Mouse (Mus musculus) ovary, adult 10 weeks (tissue): ENCODE results near the gene Tnpo1. TPM values are rescaled to one million over a fixed set of nuclear protein-coding genes. Genes with fewer than 3 reads are reported as not detected.

ENCODE experiments used
- polyA plus RNA-seq: library from polyadenylated mRNA; stranded (reverse); fragments of 350-450 nt; fragmentation: Illumina TruSeq; extraction: RNeasy Lipid Tissue Mini Kit (QIAGEN cat#74804); gene quantifications from one replicate; pipeline ENCODE4 v1.2.3, GENCODE M21; 2014

The Tnpo1 gene
- polyA plus RNA-seq = 216 TPM

DNA sequence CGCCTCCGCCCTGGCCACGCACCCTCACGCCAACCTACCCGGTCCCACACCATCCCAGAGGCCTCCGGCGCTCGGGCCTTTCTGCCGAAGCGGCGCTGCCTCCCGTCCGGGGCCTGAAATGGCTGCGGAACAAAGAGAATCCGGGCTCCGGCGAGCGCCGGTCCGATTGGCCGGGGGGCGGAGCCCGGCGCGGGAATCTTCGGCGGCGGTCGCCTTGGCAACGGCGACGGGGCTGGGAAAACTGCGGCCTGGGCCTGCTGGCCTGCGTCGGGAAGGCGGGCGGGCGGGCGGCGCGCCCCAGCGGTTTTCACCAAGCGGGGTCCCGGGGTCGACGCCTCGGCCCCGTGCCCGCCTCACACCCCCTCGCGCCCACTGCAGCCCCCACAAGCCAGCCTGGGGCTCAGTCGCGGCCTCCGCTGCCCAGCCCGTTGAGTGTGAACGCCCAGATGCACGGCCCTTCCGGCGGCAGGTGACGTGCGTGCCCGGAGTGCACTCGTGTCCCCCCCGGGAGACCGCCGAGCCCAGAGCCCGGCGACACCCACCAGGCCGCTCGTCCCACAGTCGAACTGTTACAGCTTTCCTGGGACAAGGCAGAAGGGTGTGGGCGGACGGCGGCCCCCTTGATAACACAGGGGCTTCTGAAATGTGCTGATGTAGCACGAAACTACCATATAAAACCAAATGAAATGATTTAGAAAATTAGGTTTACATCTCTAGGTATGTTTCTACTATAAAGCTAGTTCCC is at the start of gene Tnpo1:
Tnpo1 (minus strand) TSS at position 172 of the 745 bp plus-strand sequence.

DNA sequence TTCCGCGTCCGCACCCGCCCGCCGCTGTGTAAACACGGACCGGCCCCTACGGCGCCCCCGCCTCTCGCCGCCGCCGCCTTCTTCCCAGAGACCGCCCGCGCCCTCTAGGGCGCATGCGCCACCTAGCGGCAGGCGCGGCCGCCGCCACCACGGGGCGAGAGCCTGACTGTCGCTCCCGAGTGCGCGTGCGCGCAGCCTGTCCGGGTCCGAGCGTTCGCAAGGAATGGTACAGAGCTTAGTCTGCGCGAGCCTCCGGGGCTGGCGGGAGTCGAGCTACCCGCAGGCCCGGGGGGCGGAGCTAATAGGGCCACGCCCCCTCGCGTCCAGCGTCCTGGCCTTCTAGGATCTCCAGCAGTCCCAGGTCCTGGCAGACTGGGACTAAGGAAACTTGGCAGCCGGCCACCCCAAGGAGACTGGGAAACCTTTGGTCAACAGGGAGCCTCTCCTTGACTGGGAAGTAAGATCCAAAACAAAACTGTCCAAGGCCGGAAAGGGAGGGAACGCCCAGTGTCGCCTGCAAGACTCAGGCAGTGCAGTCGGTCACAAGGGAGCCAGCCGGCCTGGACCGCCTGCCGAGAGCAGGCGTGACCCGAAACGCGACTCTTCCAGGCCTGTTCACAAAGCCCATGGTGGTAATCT is 110.9 kb downstream of the Tnpo1 start, which contains the start of gene Fcho2:
Fcho2 (minus strand) TSS at position 303 of the 639 bp plus-strand sequence.

Other genes with a start within 250 kb of the Tnpo1 start
- 0.91 TPM for gene Tmem171, start 231.6 kb downstream of the Tnpo1 start, polyA plus RNA-seq
- 278 TPM for gene Fcho2, start 110.9 kb downstream of the Tnpo1 start, polyA plus RNA-seq
- gene 1700024P04Rik, start 58.2 kb upstream of the Tnpo1 start, polyA plus RNA-seq = not detected